Mouse (Mus musculus) thymus, postnatal 25 days (tissue): Measurements from ENCODE around the gene Tradd.
A peak's percentile ranks its signal among the peaks of the same experiment; 100 is the strongest.
"Not testable (repeated sequence)": the region's sequence is repeated elsewhere in the genome, so short reads cannot be mapped to it uniquely, and the experiment has no call there.

ENCODE experiments used
- DNase-seq: peaks from one replicate; pipeline ENCODE4 v3.0.0; 2022

The Tradd gene

DNA sequence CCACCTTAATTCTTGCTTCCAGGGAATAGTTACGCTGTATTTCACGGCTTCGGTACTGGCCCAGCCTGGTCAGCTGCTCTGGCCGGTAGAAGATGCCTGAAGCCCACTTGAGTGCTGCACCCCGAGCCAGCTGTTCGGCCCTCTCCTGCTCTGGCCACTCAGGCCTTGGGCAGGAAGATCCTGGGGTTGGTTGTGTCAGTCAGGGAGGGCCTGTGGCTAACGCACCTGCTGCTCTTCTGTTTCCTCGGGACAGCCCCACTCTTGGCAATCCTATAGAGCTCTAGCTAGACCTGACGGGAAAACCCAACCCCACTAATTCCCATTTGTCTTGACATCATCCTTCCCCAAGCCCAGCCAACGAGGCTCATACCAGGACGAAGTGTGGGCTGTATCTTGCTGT lies 30.8 kb upstream of the Tradd start:
- DNase-seq, result no peak

- DNase-seq, result no peak
Observed at GRCm38 (mm10) chr8:105294776-105295175, 30.4 kb upstream of the Tradd start.

DNA sequence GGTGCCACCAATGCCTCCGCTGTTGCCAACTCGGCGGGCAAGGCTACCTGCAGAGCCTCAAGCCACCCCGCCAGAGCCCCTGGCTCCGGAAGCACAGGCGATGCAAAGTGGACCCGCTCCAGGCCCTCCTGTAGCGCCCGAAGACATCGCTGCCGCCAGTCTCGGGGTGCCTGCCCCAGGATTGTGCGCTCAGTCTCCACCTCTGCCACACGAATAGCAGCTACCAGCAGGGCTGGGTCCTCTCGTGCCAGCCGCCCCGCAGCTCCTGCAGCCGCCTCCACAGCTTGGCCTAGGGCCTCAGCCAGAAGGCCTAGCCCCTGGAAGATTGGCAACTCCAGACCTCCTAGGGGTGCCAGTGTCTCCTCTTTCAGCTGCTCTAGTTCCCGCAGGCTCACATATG lies 29.0 kb upstream of the Tradd start:
- no peak for DNase-seq

DNA sequence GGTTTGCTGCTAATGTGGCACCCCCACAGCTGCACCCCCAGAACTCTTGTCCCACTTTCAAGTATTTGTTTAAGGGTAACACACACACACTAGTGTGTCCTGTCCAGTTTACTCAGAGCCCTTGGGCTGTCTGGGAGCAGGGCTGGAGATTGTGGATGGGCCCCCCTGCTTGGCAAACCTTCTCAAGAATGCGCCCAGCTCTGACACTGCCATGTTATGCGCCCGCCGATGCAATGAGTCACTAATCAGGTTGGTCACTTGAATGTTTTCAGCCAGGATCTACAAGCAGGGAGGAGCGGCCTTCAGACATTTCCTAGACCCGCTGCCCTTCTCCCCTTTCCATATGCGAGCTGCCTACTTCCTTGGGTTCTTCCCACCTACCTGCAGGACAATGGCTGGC lies 28.1 kb upstream of the Tradd start:
- no peak for DNase-seq

DNA sequence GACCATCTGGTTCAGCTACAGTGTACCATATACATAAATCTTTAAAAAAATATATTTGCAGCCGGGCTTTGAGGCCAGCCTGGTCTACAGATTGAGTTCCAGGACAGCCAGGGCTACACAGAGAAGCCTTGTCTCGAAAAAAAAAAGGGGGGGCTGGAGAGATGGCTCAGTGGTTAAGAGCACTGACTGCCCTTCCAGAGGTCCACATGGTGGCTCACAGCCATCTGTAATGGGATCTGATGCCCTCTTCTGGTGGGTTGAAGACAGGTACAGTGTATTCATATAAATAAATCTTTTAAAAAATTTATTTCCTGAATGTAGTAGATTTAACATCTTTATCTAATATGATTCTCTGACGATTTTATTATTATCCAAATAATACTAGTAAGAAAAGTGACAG lies 27.4 kb upstream of the Tradd start:
- not testable (repeated sequence) for DNase-seq

DNA sequence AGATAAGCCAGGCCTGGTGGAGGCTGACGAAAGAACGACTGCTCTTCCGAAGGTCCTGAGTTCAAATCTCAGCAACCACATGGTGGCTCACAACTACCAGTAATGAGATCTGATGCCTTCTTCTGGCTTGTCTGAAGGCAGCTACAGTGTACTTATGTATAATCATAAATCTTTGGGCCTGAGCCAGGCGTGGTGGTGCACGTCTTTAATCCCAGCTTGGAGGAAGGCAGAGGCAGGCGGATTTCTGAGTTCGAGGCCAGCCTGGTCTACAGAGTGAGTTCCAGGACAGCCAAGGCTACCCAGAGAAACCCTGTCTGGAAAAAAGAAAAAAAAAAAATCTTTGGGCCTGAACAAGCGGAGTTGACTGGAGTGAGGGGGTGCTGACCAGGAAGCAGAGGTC lies 27.0 kb upstream of the Tradd start:
- DNase-seq, result not testable (repeated sequence)

DNA sequence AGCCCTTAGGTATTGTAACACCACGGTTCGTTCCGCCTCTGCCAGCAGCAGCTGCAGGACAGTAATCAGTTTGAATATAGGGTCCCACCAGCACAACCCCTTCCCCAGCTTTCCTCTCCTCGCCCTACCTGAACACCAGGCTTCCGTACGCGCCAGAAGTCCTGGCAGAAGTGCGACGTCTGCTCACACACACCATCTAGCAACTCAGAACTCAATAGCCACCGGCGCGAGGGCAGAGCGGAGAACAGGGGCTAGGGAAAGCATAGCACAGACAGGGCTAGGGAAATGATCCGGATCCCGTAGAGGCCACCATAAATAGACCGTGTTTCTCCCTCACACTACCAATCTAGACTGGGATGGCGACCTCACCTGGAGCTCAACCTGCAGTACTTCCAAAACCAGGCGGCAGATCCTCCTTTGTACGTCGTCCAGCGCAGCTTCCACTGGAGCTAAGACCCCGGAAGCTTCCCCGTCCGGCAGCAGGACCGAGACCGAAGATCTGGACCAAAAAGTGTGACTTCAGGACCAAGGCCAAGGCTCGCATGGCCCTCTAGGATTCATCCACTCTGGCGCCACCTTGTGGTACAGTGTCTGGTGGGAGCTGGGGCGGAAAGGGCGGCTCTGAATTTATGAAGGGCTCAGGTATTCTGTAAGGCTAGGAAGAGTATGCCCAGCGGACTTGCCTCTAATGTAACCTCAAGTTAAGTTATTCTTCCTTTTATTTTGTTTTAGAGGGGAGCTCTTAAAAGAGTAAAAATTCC lies 26.3 kb upstream of the Tradd start:
- DNase-seq, result peak; percentile 89

DNA sequence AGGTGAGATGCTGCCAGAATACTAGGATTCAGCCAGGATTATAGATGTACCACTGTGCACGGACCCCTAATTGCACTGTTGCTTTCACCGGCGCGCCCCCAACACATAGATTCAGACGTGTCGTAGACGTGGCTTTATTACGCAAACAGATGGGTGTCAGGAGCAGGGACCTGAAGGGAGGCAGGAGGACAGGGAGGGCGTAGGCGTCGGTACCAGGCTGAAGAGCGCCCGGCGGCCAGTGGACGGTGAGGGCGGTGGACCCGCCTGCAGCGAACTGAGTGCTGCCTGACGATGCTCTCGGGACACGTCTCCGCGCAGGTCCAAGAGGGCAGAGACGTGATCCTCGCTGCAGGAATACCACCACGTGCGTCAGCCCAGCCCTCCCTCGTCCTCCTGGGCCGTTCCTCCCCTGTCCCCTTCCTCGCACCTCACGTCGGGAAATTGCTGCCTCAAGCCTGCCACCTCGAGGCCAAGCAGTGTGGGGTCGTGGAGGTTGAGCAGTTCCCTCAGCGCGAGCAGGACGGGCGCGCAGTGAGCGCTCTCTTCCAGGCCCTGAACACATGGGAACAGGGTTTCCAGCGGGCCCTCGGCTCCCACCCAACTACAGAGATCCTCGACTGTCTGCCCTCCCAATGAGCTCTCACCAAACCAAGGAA lies 25.5 kb upstream of the Tradd start, which contains the start of gene 4931428F04Rik:
Gene 4931428F04Rik (minus strand): TSS at position 60 of the 656 bp plus-strand sequence.
- peak; percentile 66 for DNase-seq

DNA sequence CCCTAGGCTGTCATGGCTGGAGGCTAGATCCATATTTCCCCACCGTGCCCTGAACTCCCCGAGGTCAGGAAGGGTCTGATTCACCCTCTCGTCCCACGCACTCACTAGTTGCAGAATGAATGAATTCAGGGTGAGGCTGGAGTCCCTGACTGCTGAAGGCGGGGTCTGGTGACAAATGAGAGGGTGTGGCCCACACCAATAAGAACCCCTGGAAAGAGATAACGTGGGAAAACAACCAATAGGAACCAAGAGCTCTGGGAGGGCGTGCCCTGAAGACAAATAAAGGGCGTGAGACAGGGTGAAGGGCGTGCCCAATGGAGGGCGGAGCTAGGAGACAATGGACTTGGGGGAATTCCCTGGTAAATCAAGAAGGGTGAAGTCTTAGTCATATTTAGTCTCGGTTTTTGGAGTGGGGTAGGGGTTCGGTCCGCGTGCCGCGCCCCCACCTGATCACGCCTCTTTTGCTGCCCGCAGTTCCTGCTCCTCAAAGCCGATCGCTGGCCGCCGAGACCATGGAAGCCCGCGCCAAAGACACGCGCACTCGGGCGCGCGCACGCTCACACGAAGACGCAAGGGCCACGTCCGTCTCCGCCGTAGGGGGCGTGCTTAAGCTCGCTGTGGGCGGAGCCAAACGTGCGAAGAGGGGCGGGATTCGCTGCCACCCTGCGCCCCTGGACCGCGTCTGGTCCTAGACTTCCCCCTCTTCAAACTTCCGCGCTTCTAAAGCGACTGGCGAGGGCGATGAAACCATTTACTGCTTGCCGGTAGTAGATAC lies 24.7 kb upstream of the Tradd start:
- peak; percentile 98 for DNase-seq

- no peak for DNase-seq
Observed at GRCm38 (mm10) chr8:105288231-105288630, 23.8 kb upstream of the Tradd start.

- DNase-seq, result no peak
Observed at GRCm38 (mm10) chr8:105286907-105287306, 22.5 kb upstream of the Tradd start.

GRCm38 (mm10) chr8:105285514-105285913 lies 21.1 kb upstream of the Tradd start:
- no peak for DNase-seq

GRCm38 (mm10) chr8:105283074-105283473 lies 18.7 kb upstream of the Tradd start:
- no peak for DNase-seq

- DNase-seq, result no peak
Observed at GRCm38 (mm10) chr8:105282239-105282638, 17.8 kb upstream of the Tradd start.

DNA sequence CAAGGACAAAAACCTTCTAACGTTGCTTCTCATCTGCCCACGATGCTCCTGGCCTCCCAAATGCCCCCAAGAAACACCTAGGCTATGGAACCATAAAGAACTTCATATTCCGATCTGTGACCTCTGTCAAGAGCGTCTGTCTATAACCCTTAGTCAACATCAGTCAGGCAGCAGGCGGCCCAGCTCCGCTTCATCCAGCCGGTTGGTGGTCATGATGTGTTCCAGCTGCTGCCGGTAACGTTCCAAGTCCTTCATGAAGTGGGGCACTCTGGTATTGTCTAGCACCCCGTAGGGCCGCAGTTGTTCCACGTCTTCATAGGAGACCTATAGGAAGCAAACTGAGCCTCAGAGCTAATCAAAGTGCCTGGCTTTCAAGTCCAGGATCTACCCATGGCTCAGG lies 17.4 kb upstream of the Tradd start:
- no peak for DNase-seq

DNA sequence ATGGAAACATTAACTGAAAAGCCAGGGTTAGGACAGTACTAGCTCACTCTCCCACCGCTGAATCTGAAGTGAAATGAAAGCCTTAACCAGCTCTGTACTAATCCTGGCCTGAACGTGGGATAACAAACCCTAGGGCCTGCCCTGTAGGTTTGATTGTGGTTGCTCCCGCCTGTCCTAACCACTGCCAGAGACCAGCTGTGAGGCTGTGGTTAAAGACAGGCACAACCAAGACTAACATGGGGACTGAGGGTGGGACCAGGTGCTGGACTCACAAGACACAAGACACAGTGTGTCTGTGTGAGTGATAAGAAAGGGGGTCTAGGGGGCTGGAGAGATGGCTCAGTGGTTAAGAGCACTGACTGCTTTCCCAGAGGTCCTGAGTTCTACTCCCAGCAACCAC lies 16.2 kb upstream of the Tradd start:
- DNase-seq, result no peak

- no peak for DNase-seq
Observed at GRCm38 (mm10) chr8:105278911-105279334, 14.5 kb upstream of the Tradd start.

GRCm38 (mm10) chr8:105276292-105277120 lies 12.1 kb upstream of the Tradd start:
- DNase-seq, result peak; percentile 54

DNA sequence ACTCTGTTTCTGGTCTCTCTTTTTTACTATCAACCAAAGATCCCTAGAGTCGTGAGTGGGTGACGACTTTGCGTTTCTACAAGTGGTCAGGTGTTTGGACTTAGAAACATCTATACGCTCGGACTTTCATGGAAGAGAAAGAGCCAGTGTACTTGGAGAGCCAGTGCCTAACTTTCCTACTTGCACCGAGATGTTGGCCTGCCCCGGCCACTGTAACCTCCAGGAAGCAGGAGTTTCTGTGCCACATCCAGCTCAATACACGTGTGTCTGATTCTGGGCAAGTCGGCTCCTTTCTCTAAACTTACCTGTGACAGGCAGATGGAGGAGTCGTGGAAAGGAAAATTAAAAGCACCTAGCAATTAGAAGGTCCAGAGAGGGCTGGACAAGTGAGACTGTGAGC lies 11.4 kb upstream of the Tradd start, which contains the start of gene Nol3:
Gene Nol3 (plus strand): TSS at position 301 of the 400 bp plus-strand sequence.
- no peak for DNase-seq

GRCm38 (mm10) chr8:105275387-105275786 lies 11.0 kb upstream of the Tradd start:
- no peak for DNase-seq

DNA sequence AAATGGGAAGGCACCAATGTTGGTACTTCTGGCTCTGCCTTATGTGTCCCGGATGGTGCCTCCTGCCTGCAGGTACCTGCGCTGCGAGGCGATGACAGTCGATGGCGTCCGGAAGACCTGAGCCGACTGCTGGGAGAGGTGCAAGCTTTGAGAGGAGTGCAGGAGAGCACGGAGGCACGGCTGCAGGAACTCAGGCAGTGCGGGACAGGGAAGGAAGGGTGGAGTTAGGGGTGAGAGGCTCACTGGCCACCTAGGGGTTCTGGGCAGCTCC lies 6.4 kb upstream of the Tradd start:
- DNase-seq, result no peak

- DNase-seq, result no peak
Observed at GRCm38 (mm10) chr8:105270101-105270915, 5.9 kb upstream of the Tradd start.
